Mouse (Mus musculus): ENCODE data around the gene Defa17. TPM values are rescaled to one million over a fixed set of nuclear protein-coding genes. Genes with fewer than 3 reads are reported as not detected.

Gene Defa17
- not detected in 2 replicates for polyA plus RNA-seq (2021; fragmentation: Nextera tagmentation)
- long read RNA-seq, experiment 1 = 0 reads
- long read RNA-seq, experiment 2 = 0 reads

GRCm38 (mm10) chr8:21655480-21655879 is at the start of gene Defa17:
TSS of gene Defa17 (plus strand) at chr8:21655780.

GRCm38 (mm10) chr8:21617883-21618282 is 37.7 kb upstream of the Defa17 start, which contains the start of gene Defa26:
TSS of gene Defa26 (plus strand) at chr8:21618183.

GRCm38 (mm10) chr8:21665497-21665896 is 9.9 kb downstream of the Defa17 start, which contains the start of gene Defa34:
TSS of gene Defa34 (plus strand) at chr8:21665797.

GRCm38 (mm10) chr8:21703545-21703944 is 48.0 kb downstream of the Defa17 start, which contains the start of gene AY761184:
TSS of gene AY761184 (minus strand) at chr8:21703645.

Other genes starting within 250 kb of the Defa17 start
- not detected in 2 replicates for gene Defa36, start 228.4 kb upstream of the Defa17 start, polyA plus RNA-seq (2021; fragmentation: Nextera tagmentation)
- gene Gm7849, start 199.2 kb upstream of the Defa17 start, polyA plus RNA-seq (2021; fragmentation: Nextera tagmentation) = not detected in 2 replicates
- not detected in 2 replicates for gene Defa20, start 146.5 kb upstream of the Defa17 start, polyA plus RNA-seq (2021; fragmentation: Nextera tagmentation)
- not detected in 2 replicates for gene Defa32, start 126.7 kb upstream of the Defa17 start, polyA plus RNA-seq (2021; fragmentation: Nextera tagmentation)
- not detected in 2 replicates for gene Defa37, start 90.4 kb upstream of the Defa17 start, polyA plus RNA-seq (2021; fragmentation: Nextera tagmentation)
- gene Defa28, start 72.8 kb upstream of the Defa17 start, polyA plus RNA-seq (2021; fragmentation: Nextera tagmentation) = not detected in 2 replicates
- gene Gm7861, start 61.3 kb upstream of the Defa17 start, polyA plus RNA-seq (2021; fragmentation: Nextera tagmentation) = not detected in 2 replicates
- not detected in 2 replicates for gene Defa26, start 37.6 kb upstream of the Defa17 start, polyA plus RNA-seq (2021; fragmentation: Nextera tagmentation)
- gene Defa34, start 10.0 kb downstream of the Defa17 start, polyA plus RNA-seq (2021; fragmentation: Nextera tagmentation) = not detected in 2 replicates
- not detected in 2 replicates for gene AY761184, start 47.9 kb downstream of the Defa17 start, polyA plus RNA-seq (2021; fragmentation: Nextera tagmentation)
- not detected in 2 replicates for gene Defa24, start 78.7 kb downstream of the Defa17 start, polyA plus RNA-seq (2021; fragmentation: Nextera tagmentation)
- not detected in 2 replicates for gene Defb50, start 167.8 kb downstream of the Defa17 start, polyA plus RNA-seq (2021; fragmentation: Nextera tagmentation)
- gene Defb2, start 184.1 kb downstream of the Defa17 start, polyA plus RNA-seq (2021; fragmentation: Nextera tagmentation) = not detected in 2 replicates
- not detected in 2 replicates for gene Defb10, start 203.1 kb downstream of the Defa17 start, polyA plus RNA-seq (2021; fragmentation: Nextera tagmentation)
- not detected in 2 replicates for gene Defb9, start 229.6 kb downstream of the Defa17 start, polyA plus RNA-seq (2021; fragmentation: Nextera tagmentation)

Data from left cerebral cortex, adult 6 months (tissue).